Mouse (Mus musculus) small intestine, adult 2 months (tissue): ENCODE measurements around the gene Lrrc15. TPM values are rescaled to one million over a fixed set of nuclear protein-coding genes. Genes with fewer than 3 reads are reported as not detected.

Experiments used
- H3K27ac ChIP-seq: fragments of 200-500 bp; 2 replicates; pipeline ENCODE4 v1.5.1; 2012; ENCODE audit warnings: low read depth, low read length, control low read depth, inconsistent platforms; ENCODE audit not compliant: insufficient read depth
- H3K27me3 ChIP-seq: fragments of 200-500 bp; 2 replicates; pipeline ENCODE4 v1.6.1; 2012; ENCODE audit warnings: mild to moderate bottlenecking, moderate library complexity, low read length, inconsistent platforms; ENCODE audit not compliant: control insufficient read depth, insufficient read depth
- H3K36me3 ChIP-seq: fragments of 200-500 bp; 2 replicates; pipeline ENCODE4 v1.6.1; 2012; ENCODE audit warnings: mild to moderate bottlenecking, low read length, control low read depth, inconsistent platforms; ENCODE audit not compliant: control insufficient read depth, insufficient read depth
- H3K4me1 ChIP-seq: fragments of 200-500 bp; 2 replicates; pipeline ENCODE4 v1.6.1; 2012; ENCODE audit warnings: low read length, inconsistent platforms, mixed read lengths; ENCODE audit not compliant: control insufficient read depth, insufficient read depth, insufficient read length
- H3K4me3 ChIP-seq: fragments of 200-500 bp; 2 replicates; pipeline ENCODE4 v1.5.1; 2012; ENCODE audit warnings: low read depth, mild to moderate bottlenecking, control low read depth, inconsistent platforms, low read length, moderate library complexity
- CTCF ChIP-seq: fragments of 200-500 bp; IDR thresholded peaks from 2 replicates; pipeline ENCODE4 v1.5.1; 2012; ENCODE audit warnings: low read depth, mild to moderate bottlenecking, control low read depth, inconsistent platforms, low read length, moderate library complexity, mixed read lengths; ENCODE audit not compliant: insufficient replicate concordance, insufficient read length; ENCODE audit errors: extremely low read depth
- POLR2A ChIP-seq: fragments of 200-500 bp; IDR thresholded peaks from 2 replicates; pipeline ENCODE4 v1.6.1; 2012; ENCODE audit warnings: low read depth, mild to moderate bottlenecking, control low read depth, inconsistent platforms, low read length, moderate library complexity
- WGBS: fragments of 180-500 bp; shearing (Covaris S2); methylation state at CpG from one replicate; pipeline ENCODE4 v1.1.7; 2018; 5-methylcytosine and 5-hydroxymethylcytosine counted together
- polyA plus RNA-seq: library from polyadenylated mRNA; depleted of rRNA; stranded (reverse); fragments of >200 nt; gene quantifications from 2 replicates; pipeline ENCODE4 v1.2.3, GENCODE M21; 2012

The Lrrc15 gene
- polyA plus RNA-seq, 1 experiment, result not detected

DNA sequence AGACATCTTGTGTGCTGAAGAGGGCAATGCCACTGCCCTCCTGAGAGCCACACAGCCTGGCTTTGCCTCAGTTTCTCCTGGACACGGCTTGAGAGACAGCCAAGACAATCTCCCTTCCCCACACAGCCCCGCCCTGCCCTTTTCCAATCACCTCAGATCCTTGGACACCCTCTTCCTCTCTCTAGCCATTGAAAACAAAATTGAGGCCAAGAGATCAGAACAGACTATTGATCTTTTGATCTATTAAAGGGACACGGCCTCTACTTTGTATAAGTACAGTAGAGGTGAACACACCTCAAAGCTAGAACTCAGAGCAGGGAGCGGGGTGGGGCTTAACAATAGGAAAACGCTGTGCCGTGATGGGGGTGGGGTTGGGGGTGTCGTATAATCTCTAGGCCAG, 24.6 kb downstream of the Lrrc15 start:
- WGBS, result 66% methylated on average over 7 of the region's 7 CpGs
- TF ChIP-seq POLR2A, result no peak
- no peak for TF ChIP-seq CTCF
- H3K36me3 ChIP-seq, result no peaks in the 10 kb centered on the region
- no peak overlapping the region for H3K4me3 ChIP-seq
- H3K27me3 ChIP-seq, result no peaks in the 10 kb centered on the region
- H3K4me1 ChIP-seq, result 0 out of 2 replicates have a peak, but pooled peaks cover 2% of the 10 kb centered on the region
- no peak overlapping the region for H3K27ac ChIP-seq

DNA sequence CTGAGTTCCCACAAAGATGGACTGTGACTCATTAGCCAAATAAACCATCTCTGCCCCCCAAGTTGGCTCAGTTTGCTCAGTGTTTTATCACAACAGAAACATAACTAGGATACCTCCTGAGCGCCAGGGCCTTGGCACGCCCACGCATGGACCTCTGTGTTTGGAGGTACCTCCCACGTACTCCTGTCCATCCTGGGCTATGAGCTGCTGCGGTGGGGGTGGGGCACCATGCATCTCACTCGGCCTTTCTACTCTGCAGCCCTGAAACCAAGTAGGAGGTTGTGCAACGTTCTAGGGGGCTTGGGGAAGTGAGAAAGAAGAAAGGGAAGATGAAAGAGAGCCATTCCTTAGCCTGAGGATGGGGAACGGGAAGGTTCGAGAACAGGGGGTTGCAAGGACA, 25.3 kb downstream of the Lrrc15 start:
- no peak for TF ChIP-seq POLR2A
- Histone ChIP-seq H3K4me3 (no peak overlapping the region), H3K36me3 (no peaks in the 10 kb centered on the region), H3K27me3 (no peaks in the 10 kb centered on the region), H3K4me1 (peaks cover 2% of the 10 kb centered on the region; the same call in 1 of the 2 replicates), H3K27ac (no peak overlapping the region)
- WGBS, result 36% methylated on average over 9 of the region's 9 CpGs

DNA sequence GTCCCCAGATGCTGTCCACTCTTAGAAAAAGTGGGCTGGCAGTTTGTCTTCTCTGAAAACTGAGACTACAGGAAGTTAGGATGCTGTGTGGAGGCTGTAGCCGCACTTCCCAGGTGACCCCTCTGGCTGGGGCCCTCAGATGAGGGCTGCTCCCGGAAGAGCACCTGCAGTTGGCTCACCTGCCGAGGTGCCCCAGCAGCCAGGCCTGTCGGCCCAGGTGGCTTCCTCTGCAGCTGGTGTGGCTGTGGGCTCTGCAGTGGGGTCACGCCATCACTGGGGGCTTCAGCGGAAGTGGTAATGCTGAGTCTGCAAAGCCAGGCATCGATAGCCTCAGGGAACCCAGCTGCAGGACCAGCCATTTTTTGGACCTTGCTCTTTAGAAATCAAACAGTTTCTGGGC, 28.0 kb downstream of the Lrrc15 start:
- H3K27ac ChIP-seq, result no peak overlapping the region
- H3K4me3 ChIP-seq, result no peak overlapping the region
- H3K4me1 ChIP-seq, result peaks cover 6% of the 10 kb centered on the region
- no peaks in the 10 kb centered on the region for H3K27me3 ChIP-seq
- 50% methylated on average over 7 of the region's 7 CpGs for WGBS
- no peaks in the 10 kb centered on the region for H3K36me3 ChIP-seq
- TF ChIP-seq CTCF (no peak), POLR2A (no peak)

GRCm38 (mm10) chr16:30253900-30254299, 29.2 kb downstream of the Lrrc15 start:
- Histone ChIP-seq H3K36me3 (no peaks in the 10 kb centered on the region), H3K4me1 (peaks cover 6% of the 10 kb centered on the region), H3K27me3 (no peaks in the 10 kb centered on the region), H3K27ac (no peak overlapping the region), H3K4me3 (no peak overlapping the region)
- no peak for TF ChIP-seq POLR2A
- no peak for TF ChIP-seq CTCF
- 54% methylated on average over 9 of the region's 9 CpGs for WGBS

DNA sequence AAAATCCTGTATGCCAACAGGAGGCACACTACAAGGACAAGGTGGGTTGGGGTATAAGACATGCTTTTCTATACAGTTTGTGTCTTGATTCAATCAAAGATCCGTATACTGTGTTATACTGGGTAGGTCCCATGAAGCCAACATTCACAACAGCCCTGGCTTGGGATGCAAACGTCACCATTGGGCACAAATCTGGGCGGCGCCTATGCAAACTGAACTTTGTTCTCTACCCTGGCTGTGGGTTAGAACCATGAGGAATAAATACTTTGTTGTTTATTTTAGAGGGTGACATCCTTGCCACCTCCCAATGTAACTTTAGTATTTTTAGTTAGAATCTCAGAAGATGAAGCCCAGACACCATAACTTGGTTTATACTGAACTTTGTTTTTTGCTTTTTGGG, 29.7 kb downstream of the Lrrc15 start:
- H3K36me3 ChIP-seq, result no peaks in the 10 kb centered on the region
- peaks cover 6% of the 10 kb centered on the region for H3K4me1 ChIP-seq
- H3K27ac ChIP-seq, result no peak overlapping the region
- no peak overlapping the region for H3K4me3 ChIP-seq
- no peaks in the 10 kb centered on the region for H3K27me3 ChIP-seq
- WGBS, result 27% methylated on average over 4 of the region's 4 CpGs
- TF ChIP-seq CTCF (no peak), POLR2A (no peak)

- H3K4me3 ChIP-seq, result peak overlapping the region; percentile 28
- no peaks in the 10 kb centered on the region for H3K27me3 ChIP-seq
- H3K27ac ChIP-seq, result no peak overlapping the region
- no peaks in the 10 kb centered on the region for H3K36me3 ChIP-seq
- peaks cover 6% of the 10 kb centered on the region for H3K4me1 ChIP-seq
- no peak for TF ChIP-seq POLR2A
- peak; percentile 99 for TF ChIP-seq CTCF
- 2% methylated on average over 21 of the region's 21 CpGs for WGBS
These were observed 31.0 kb downstream of the Lrrc15 start for GRCm38 (mm10) chr16:30252003-30252418.

DNA sequence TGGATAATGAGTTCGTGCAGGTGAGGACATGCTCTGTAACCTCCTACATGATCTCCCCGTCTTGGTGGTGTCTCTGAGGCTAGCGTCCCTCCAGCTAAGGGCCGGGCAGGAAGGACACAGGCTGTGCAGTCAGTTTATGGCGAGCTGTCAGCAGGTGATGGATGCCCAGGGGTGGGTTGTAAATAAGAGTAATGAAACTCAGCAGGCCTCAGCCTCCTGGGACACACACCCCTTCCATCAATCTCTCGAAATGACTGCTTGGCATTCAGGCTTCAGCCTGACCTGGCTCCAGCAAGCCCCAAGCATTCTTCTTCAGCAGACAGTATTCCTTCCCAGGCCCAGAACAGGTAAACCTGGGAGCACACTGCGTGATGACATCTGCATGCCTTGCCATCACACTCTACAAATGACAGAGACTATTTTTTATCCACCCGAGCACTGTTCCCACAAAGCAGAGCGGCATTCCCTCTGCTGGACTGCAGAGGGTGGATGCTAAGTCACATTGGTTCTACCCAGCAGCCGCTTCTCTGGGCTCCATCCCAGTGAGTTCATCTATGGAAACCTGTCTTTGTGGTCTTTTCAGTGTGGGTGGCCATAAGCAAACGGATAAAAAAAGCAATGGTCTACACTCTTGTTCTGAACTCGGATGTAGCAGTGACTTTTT, 38.9 kb downstream of the Lrrc15 start:
- WGBS, result 73% methylated on average over 12 of the region's 12 CpGs

More for the DNA sequence above, 38.9 kb downstream of the Lrrc15 start:
- Histone ChIP-seq H3K4me1 (no peaks in the 10 kb centered on the region), H3K36me3 (no peaks in the 10 kb centered on the region), H3K27ac (no peak overlapping the region), H3K4me3 (no peak overlapping the region), H3K27me3 (no peaks in the 10 kb centered on the region)
- TF ChIP-seq POLR2A, result no peak
- TF ChIP-seq CTCF, result no peak
